Mouse (Mus musculus) MEL (cell line): ENCODE results near the gene Arl8a. TPM values are rescaled to one million over a fixed set of nuclear protein-coding genes. Genes with fewer than 3 reads are reported as not detected.

Experiments
- DNase-seq: peaks from one replicate; pipeline ENCODE4 v3.0.0; 2011; ENCODE audit warnings: low read depth, low spot score
- H3K27ac ChIP-seq: 2 replicates; pipeline ENCODE4 v1.5.1; 2012; ENCODE audit warnings: low read depth, mild to moderate bottlenecking, control low read depth, low read length, moderate library complexity; ENCODE audit not compliant: control insufficient read depth
- H3K27me3 ChIP-seq, 2 experiments: fragments of 150-350 bp in 1 of 2; sonication (generic) in 1 of 2; 2 replicates each; pipeline ENCODE4 v1.6.1; 2012; ENCODE audit warnings: low read length in 2 of 2, mild to moderate bottlenecking in 2 of 2, improper control_type of control experiment in 1 of 2, moderate library complexity in 1 of 2; ENCODE audit not compliant: insufficient read depth in 2 of 2, control insufficient read depth in 1 of 2
- H3K36me3 ChIP-seq, 2 experiments: 2 replicates each; pipeline ENCODE4 v1.6.1; 2012 to 2014; ENCODE audit warnings: low read length in 2 of 2, improper control_type of control experiment in 1 of 2, inconsistent platforms in 1 of 2, mild to moderate bottlenecking in 1 of 2; ENCODE audit not compliant: insufficient read depth in 2 of 2, control insufficient read depth in 1 of 2
- H3K4me1 ChIP-seq, 2 experiments: fragments of 150-350 bp in 1 of 2; sonication (generic) in 1 of 2; 2 replicates each; pipeline ENCODE4 v1.6.1; 2012; ENCODE audit warnings: low read length in 2 of 2, improper control_type of control experiment in 1 of 2, mild to moderate bottlenecking in 1 of 2; ENCODE audit not compliant: insufficient read depth in 2 of 2, control insufficient read depth in 1 of 2
- H3K4me3 ChIP-seq, 2 experiments: fragments of 150-350 bp in 1 of 2; sonication (generic) in 1 of 2; 2 replicates each; pipeline ENCODE4 v1.5.1; 2012; ENCODE audit warnings: low read depth in 2 of 2, low read length in 2 of 2, mild to moderate bottlenecking in 2 of 2, moderate library complexity in 2 of 2, control low read depth in 1 of 2, improper control_type of control experiment in 1 of 2; ENCODE audit not compliant: control insufficient read depth in 1 of 2, insufficient read depth in 1 of 2
- H3K79me2 ChIP-seq: 2 replicates; pipeline ENCODE4 v1.6.1; 2012; ENCODE audit warnings: mild to moderate bottlenecking, low read length, moderate library complexity; ENCODE audit not compliant: control insufficient read depth, poor library complexity, insufficient read depth
- H3K9ac ChIP-seq: 2 replicates; pipeline ENCODE4 v1.6.1; 2012; ENCODE audit warnings: low read depth, mild to moderate bottlenecking, control low read depth, low read length, moderate library complexity; ENCODE audit not compliant: control insufficient read depth, poor library complexity, severe bottlenecking
- H3K9me3 ChIP-seq: fragments of 150-350 bp; sonication (generic); replicated peaks from 2 replicates; pipeline ENCODE4 v1.6.1; 2012; ENCODE audit warnings: mild to moderate bottlenecking, low read length, improper control_type of control experiment, moderate library complexity; ENCODE audit not compliant: insufficient read depth
- CHD2 ChIP-seq: IDR thresholded peaks from 2 replicates; pipeline ENCODE4 v1.6.1; 2011; ENCODE audit warnings: low read length, improper control_type of control experiment
- ETS1 ChIP-seq: IDR thresholded peaks from 2 replicates; pipeline ENCODE4 v1.6.1; 2012; ENCODE audit warnings: low read depth, mild to moderate bottlenecking, inconsistent platforms, low read length, improper control_type of control experiment, moderate library complexity
- GATA1 ChIP-seq: IDR thresholded peaks from 2 replicates; pipeline ENCODE4 v1.6.1; 2011; ENCODE audit warnings: low read depth, low read length, improper control_type of control experiment
- KAT2A ChIP-seq: conservative IDR thresholded peaks from 2 replicates; pipeline ENCODE4 v1.6.1; 2012; ENCODE audit warnings: low read depth, low read length, improper control_type of control experiment, inconsistent platforms
- MAFK ChIP-seq: IDR thresholded peaks from 2 replicates; pipeline ENCODE4 v1.6.1; 2011; ENCODE audit warnings: low read depth, mild to moderate bottlenecking, low read length, improper control_type of control experiment, borderline replicate concordance
- MXI1 ChIP-seq: IDR thresholded peaks from 2 replicates; pipeline ENCODE4 v1.6.1; 2011; ENCODE audit warnings: mild to moderate bottlenecking, low read depth, low read length, improper control_type of control experiment
- MYC ChIP-seq: IDR thresholded peaks from 2 replicates; pipeline ENCODE4 v1.6.1; 2011; ENCODE audit warnings: low read depth, mild to moderate bottlenecking, low read length, improper control_type of control experiment, moderate library complexity
- POLR2A ChIP-seq, 2 experiments: IDR thresholded peaks; 2 replicates each; pipeline ENCODE4 v1.6.1; 2011 to 2012; ENCODE audit warnings: low read length in 2 of 2, mild to moderate bottlenecking in 2 of 2, control low read depth in 1 of 2, improper control_type of control experiment in 1 of 2, low read depth in 1 of 2, moderate library complexity in 1 of 2; ENCODE audit not compliant: control insufficient read depth in 1 of 2, insufficient read depth in 1 of 2, poor library complexity in 1 of 2
- POLR2AphosphoS2 ChIP-seq: IDR thresholded peaks from 2 replicates; pipeline ENCODE4 v1.6.1; 2011; ENCODE audit warnings: low read length, improper control_type of control experiment
- POLR2AphosphoS5 ChIP-seq: IDR thresholded peaks from 2 replicates; pipeline ENCODE4 v1.6.1; 2012; ENCODE audit warnings: low read depth, borderline replicate concordance, mild to moderate bottlenecking, inconsistent platforms, low read length, moderate library complexity, mixed read lengths
- SIN3A ChIP-seq: IDR thresholded peaks from 2 replicates; pipeline ENCODE4 v1.6.1; 2012; ENCODE audit warnings: low read length, improper control_type of control experiment, inconsistent platforms
- ZKSCAN1 ChIP-seq: IDR thresholded peaks from 2 replicates; pipeline ENCODE4 v1.6.1; 2012; ENCODE audit warnings: low read depth, mild to moderate bottlenecking, inconsistent platforms, low read length, improper control_type of control experiment, moderate library complexity
- ZMIZ1 ChIP-seq: IDR thresholded peaks from 2 replicates; pipeline ENCODE4 v1.6.1; 2012; ENCODE audit warnings: low read depth, mild to moderate bottlenecking, inconsistent platforms, low read length, improper control_type of control experiment, moderate library complexity
- polyA plus RNA-seq, 2 experiments: library from polyadenylated mRNA; stranded (reverse) in 1 of 2; unstranded in 1 of 2; fragments of >175 nt in 1 of 2; fragments of >200 nt in 1 of 2; gene quantifications; 2 replicates each; pipeline versions ENCODE4 v1.2.1 to v1.2.4; 2012; ENCODE audit warnings: low replicate concordance in 2 of 2, low read depth in 1 of 2; ENCODE audit not compliant: insufficient read length in 2 of 2, insufficient read depth in 1 of 2, missing spikeins in 1 of 2
- total RNA-seq: library from RNA; depleted of rRNA; stranded (reverse); fragments of 300-350 nt; gene quantifications from 2 replicates; pipeline ENCODE4 v1.2.3, GENCODE M21; 2012; rRNA removed

The Arl8a gene
- total RNA-seq, result 8.0 and 9.0 TPM in 2 replicates
- polyA plus RNA-seq, result 10 to 100 TPM in 1 of 2 experiments, not detected in 1; 47.7 TPM

DNA sequence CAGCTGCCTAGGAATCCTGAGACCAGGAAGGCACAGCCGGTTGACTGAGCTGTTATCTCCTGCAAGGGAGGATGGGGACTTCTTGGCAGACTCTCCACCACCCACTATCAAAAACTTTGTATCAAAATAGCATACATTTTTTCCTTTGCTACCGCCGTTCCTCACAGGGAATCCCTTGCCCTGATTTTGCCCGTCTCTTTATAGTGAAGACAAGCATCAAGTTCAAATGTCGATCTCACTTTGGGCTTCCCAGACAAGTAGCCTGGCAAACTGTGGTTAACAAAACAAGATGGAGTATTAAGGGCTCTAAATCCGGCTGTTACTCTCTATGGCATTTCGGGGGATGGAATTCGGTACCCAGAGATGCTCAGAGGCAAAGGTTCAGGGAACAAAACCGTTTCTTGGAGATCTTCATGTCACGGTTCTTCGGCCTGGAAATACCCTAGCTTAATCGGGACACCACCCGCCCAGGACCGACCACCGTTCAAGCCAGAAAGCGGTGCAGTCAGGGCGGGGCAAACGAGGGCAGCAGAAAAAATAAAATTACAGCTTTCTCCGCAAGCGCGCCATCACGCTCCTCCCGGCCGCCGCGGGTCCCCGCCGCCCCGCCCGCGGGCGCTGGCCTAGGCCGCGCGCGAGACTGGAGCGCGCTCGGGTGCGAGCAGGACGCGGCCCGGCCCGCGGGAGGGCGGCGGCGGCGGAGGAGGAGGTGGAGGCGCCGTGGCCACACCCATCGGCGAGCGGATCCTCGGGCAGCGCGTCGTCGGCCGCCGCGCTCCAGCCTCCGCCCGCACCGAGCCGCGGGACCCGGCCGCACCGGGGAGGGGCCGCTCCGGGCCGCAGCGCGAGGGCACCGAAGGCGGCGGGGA is at the start of gene Arl8a:
Arl8a (plus strand) TSS at position 748 of the 869 bp plus-strand sequence.
- peaks cover 11 to 16% of the 10 kb centered on the region in 2 experiments for H3K36me3 ChIP-seq
- peak; percentile 70 for DNase-seq
- peak; percentile 87 for TF ChIP-seq POLR2AphosphoS2
- no peak for TF ChIP-seq MAFK
- peak; percentile 58 for TF ChIP-seq ZMIZ1
- peak in 1 of 2 experiments; percentile 59; a peak in 3 of 4 replicates for TF ChIP-seq POLR2A (IDR thresholded peaks at IDR 0.05; ENCODE audit: control insufficient read depth in 1 of 2, insufficient read depth in 1 of 2, low read depth in 1 of 2, low read length in 2 of 2, poor library complexity in 1 of 2)
- TF ChIP-seq GATA1, result peak; percentile 54
- no peak for TF ChIP-seq KAT2A
- TF ChIP-seq SIN3A, result peak; percentile 47; the same call in 1 of the 2 replicates
- TF ChIP-seq CHD2, result 0 out of 2 replicates have a peak, but pooled peaks have one; percentile 10
- peak; percentile 47; the same call in 1 of the 2 replicates for TF ChIP-seq ETS1

DNA sequence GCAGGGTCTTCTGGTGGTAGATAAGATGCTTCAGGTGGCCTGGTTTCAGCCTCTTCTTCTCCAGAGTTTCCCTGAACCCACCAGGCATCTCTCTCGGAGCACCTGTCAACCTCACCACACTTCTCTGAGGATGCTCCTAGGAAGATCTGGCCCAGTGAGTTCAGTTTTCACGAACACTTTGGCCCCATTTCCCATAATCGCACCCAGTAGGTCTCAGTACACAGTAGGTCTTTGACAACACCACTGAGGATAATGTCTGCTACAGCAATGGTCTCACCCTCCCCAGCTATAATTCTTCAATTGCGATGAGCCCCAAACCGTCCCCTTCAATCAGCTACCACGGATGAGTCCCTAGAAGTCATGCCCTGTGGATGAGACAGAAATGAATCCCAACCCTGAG is 49.2 kb upstream of the Arl8a start:
- Histone ChIP-seq H3K9ac (no peak overlapping the region), H3K4me1 (peaks cover 0 to 8% of the 10 kb centered on the region in 2 experiments; a peak in 2 of 4 replicates), H3K79me2 (no peaks in the 10 kb centered on the region), H3K36me3 (no peaks in the 10 kb centered on the region), H3K27me3 (no peaks in the 10 kb centered on the region; a peak in 1 of 4 replicates), H3K4me3 (no peak overlapping the region), H3K9me3 (no peaks in the 10 kb centered on the region), H3K27ac (no peak overlapping the region)
- no peak for DNase-seq
- TF ChIP-seq POLR2AphosphoS5 (no peak), ZKSCAN1 (peak; percentile 83), MXI1 (no peak), MYC (no peak), ZMIZ1 (no peak)

More for the DNA sequence above, at the start of gene Arl8a:
- Histone ChIP-seq H3K9me3 (no peaks in the 10 kb centered on the region), H3K27ac (peak within 1 kb of the TSS; percentile 86), H3K4me3 (peak within 1 kb of the TSS; percentile 73 to 97), H3K79me2 (peaks cover 24% of the 10 kb centered on the region), H3K4me1 (peaks cover 0 to 9% of the 10 kb centered on the region in 2 experiments; a peak in 2 of 4 replicates), H3K9ac (peak within 1 kb of the TSS; percentile 98), H3K27me3 (no peaks in the 10 kb centered on the region)
